Mouse (Mus musculus): ENCODE measurements around the gene BC049730. TPM values are rescaled to one million over a fixed set of nuclear protein-coding genes. Genes with fewer than 3 reads are reported as not detected.

BC049730 gene
- polyA plus RNA-seq, 1 experiment, result not detected

DNA sequence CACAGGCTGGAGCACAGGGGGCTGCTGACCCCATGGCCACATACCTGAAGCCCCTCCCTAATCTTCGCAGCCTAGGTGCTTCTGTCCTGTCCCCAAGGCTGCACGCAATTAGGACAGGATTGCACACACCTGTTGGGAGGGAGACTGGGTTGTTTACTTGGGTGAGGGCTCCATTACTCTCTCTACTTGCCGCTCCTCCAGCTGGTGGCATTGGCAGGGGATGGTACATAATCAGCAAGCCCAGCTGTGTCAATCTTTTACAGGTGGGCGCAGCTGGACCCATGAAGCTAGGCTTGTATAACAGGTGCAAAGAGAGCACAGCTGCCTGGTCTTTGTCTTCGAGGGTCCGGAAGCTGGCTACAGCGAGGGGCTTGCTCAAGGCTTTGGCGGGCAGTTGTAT is 53.5 kb downstream of the BC049730 start:
- WGBS, result 93% methylated on average over 8 of the region's 8 CpGs

More for the DNA sequence above, 53.5 kb downstream of the BC049730 start:
- no peak overlapping the region for H3K4me3 ChIP-seq (ENCODE audit: insufficient read depth, low read depth, low read length)
- H3K4me1 ChIP-seq (ENCODE audit: control insufficient read depth, insufficient read depth, low read length), result no peaks in the 10 kb centered on the region
- no peak overlapping the region for H3K27ac ChIP-seq (ENCODE audit: insufficient read depth, low read depth, low read length)
- TF ChIP-seq CTCF (IDR thresholded peaks at IDR 0.05; ENCODE audit: insufficient read depth, low read depth, low read length) (no peak), POLR2A (IDR thresholded peaks at IDR 0.05; ENCODE audit: insufficient read depth, low read depth, low read length) (no peak)

Other genes with a start within 250 kb of the BC049730 start
- not detected in 2 replicates for gene Plaur, start 246.8 kb upstream of the BC049730 start, polyA plus RNA-seq (2012; ENCODE audit: insufficient read depth, insufficient read length, low replicate concordance, missing spikeins)
- gene Cadm4, start 227.2 kb upstream of the BC049730 start, polyA plus RNA-seq (2012; ENCODE audit: insufficient read depth, insufficient read length, low replicate concordance, missing spikeins), result not detected in 2 replicates
- not detected in 2 replicates for gene Zfp428, start 202.2 kb upstream of the BC049730 start, polyA plus RNA-seq (2012; ENCODE audit: insufficient read depth, insufficient read length, low replicate concordance, missing spikeins)
- not detected in 2 replicates for gene AC161166.1, start 196.8 kb upstream of the BC049730 start, polyA plus RNA-seq (2012; ENCODE audit: insufficient read depth, insufficient read length, low replicate concordance, missing spikeins)
- gene Irgq, start 178.6 kb upstream of the BC049730 start, polyA plus RNA-seq (2012; ENCODE audit: insufficient read depth, insufficient read length, low replicate concordance, missing spikeins), result not detected in 2 replicates
- not detected in 2 replicates for gene Pinlyp, start 163.1 kb upstream of the BC049730 start, polyA plus RNA-seq (2012; ENCODE audit: insufficient read depth, insufficient read length, low replicate concordance, missing spikeins)
- not detected in 2 replicates for gene Xrcc1, start 163.0 kb upstream of the BC049730 start, polyA plus RNA-seq (2012; ENCODE audit: insufficient read depth, insufficient read length, low replicate concordance, missing spikeins)
- gene Ethe1, start 121.7 kb upstream of the BC049730 start, polyA plus RNA-seq (2012; ENCODE audit: insufficient read depth, insufficient read length, low replicate concordance, missing spikeins), result not detected in 2 replicates
- gene Zfp575, start 121.6 kb upstream of the BC049730 start, polyA plus RNA-seq (2012; ENCODE audit: insufficient read depth, insufficient read length, low replicate concordance, missing spikeins), result not detected in 2 replicates
- gene Phldb3, start 98.5 kb upstream of the BC049730 start, polyA plus RNA-seq (2012; ENCODE audit: insufficient read depth, insufficient read length, low replicate concordance, missing spikeins), result not detected in 2 replicates
- gene Lypd3, start 72.7 kb upstream of the BC049730 start, polyA plus RNA-seq (2012; ENCODE audit: insufficient read depth, insufficient read length, low replicate concordance, missing spikeins), result not detected in 2 replicates
- gene Tex101, start 32.6 kb upstream of the BC049730 start, polyA plus RNA-seq (2012; ENCODE audit: insufficient read depth, insufficient read length, low replicate concordance, missing spikeins), result not detected in 2 replicates
- not detected in 2 replicates for gene Gm4763, start 17.7 kb downstream of the BC049730 start, polyA plus RNA-seq (2012; ENCODE audit: insufficient read depth, insufficient read length, low replicate concordance, missing spikeins)
- gene Cd177, start 51.1 kb downstream of the BC049730 start, polyA plus RNA-seq (2012; ENCODE audit: insufficient read depth, insufficient read length, low replicate concordance, missing spikeins), result not detected in 2 replicates
- gene Ceacam10, start 68.0 kb downstream of the BC049730 start, polyA plus RNA-seq (2012; ENCODE audit: insufficient read depth, insufficient read length, low replicate concordance, missing spikeins), result not detected in 2 replicates
- gene Gm9844, start 153.0 kb downstream of the BC049730 start, polyA plus RNA-seq (2012; ENCODE audit: insufficient read depth, insufficient read length, low replicate concordance, missing spikeins), result not detected in 2 replicates
- gene Lypd4, start 160.7 kb downstream of the BC049730 start, polyA plus RNA-seq (2012; ENCODE audit: insufficient read depth, insufficient read length, low replicate concordance, missing spikeins), result not detected in 2 replicates
- gene Dmrtc2, start 160.8 kb downstream of the BC049730 start, polyA plus RNA-seq (2012; ENCODE audit: insufficient read depth, insufficient read length, low replicate concordance, missing spikeins), result not detected in 2 replicates
- 1,132 TPM in 1 of 2 replicates, not detected in the other for gene Rps19, start 175.1 kb downstream of the BC049730 start, polyA plus RNA-seq (2012; ENCODE audit: insufficient read depth, insufficient read length, low replicate concordance, missing spikeins)
- not detected in 2 replicates for gene Cd79a, start 188.1 kb downstream of the BC049730 start, polyA plus RNA-seq (2012; ENCODE audit: insufficient read depth, insufficient read length, low replicate concordance, missing spikeins)
- gene Arhgef1, start 193.7 kb downstream of the BC049730 start, polyA plus RNA-seq (2012; ENCODE audit: insufficient read depth, insufficient read length, low replicate concordance, missing spikeins), result 291 and 636 TPM in 2 replicates
- gene Gm4881, start 235.3 kb downstream of the BC049730 start, polyA plus RNA-seq (2012; ENCODE audit: insufficient read depth, insufficient read length, low replicate concordance, missing spikeins), result not detected in 2 replicates

Data from olfactory bulb, adult 2 months (tissue).